Mouse (Mus musculus) embryonic stem cell, embryonic (primary cell): ENCODE results near the gene Aatk.

Experiments used
- CTCF ChIA-PET, 4 experiments: fragments of 300-600 bp in 2 of 4; fragments of 350-600 bp in 2 of 4; sonication (Branson Sonifier 250); formaldehyde crosslinking; loops; one replicate each; lab custom pipeline; 2022; ENCODE audit warnings: inconsistent platforms in 2 of 4; lab: Charles Lee
- POLR2A ChIA-PET, 4 experiments: fragments of 300-600 bp in 2 of 4; fragments of 350-600 bp in 2 of 4; sonication (Branson Sonifier 250); formaldehyde crosslinking; loops; one replicate each; lab custom pipeline; 2022; ENCODE audit warnings: antibody characterized with exemption in 4 of 4, inconsistent platforms in 1 of 4; lab: Charles Lee

Gene Aatk

GRCm38 (mm10) chr11:120046553-120047191 lies at the start of gene Aatk:
Gene Aatk (minus strand): TSS chr11:120047167.
- POLR2A ChIA-PET: interaction anchor here in 3 of 4 experiments (0.7 to 1.5 kb wide), 10 partner anchors 9 to 251 kb away, joined by 3 to 6 read pairs (median 4); partner anchors contain the start of genes Baiap2 (in 2 of the 3) and Cep131 (in 1 of the 3)
- CTCF ChIA-PET: interaction anchor here in 3 of 4 experiments (0.6 to 5.8 kb wide), 6 partner anchors 19 to 259 kb away, joined by 3 to 29 read pairs (median 3); no protein-coding TSS in a partner anchor

- POLR2A ChIA-PET: interaction anchor here in 3 of 4 experiments (0.5 to 1.6 kb wide), 20 partner anchors 10 to 858 kb away, joined by 3 to 8 read pairs (median 3); partner anchors contain the start of gene Baiap2 (in 3 of the 3)
Measured at GRCm38 (mm10) chr11:120092817-120093591, 46.0 kb upstream of the Aatk start.

GRCm38 (mm10) chr11:120090661-120091060 lies 43.7 kb upstream of the Aatk start:
- CTCF ChIA-PET: interaction anchor here in 1 of 4 experiments (1.5 kb wide), 1 partner anchor 25 kb away, joined by 5 read pairs; no protein-coding TSS in a partner anchor
- POLR2A ChIA-PET: no interaction called here

More at GRCm38 (mm10) chr11:120092817-120093591, 46.0 kb upstream of the Aatk start:
- CTCF ChIA-PET: interaction anchor here (0.7 to 3.5 kb wide), 19 partner anchors 10 to 280 kb away, joined by 3 to 20 read pairs (median 3); partner anchors contain the start of gene Chmp6 (in 1 of the 4)

- ChIA-PET CTCF (interaction anchor here (0.6 to 4.8 kb wide), 17 partner anchors 12 to 177 kb away, joined by 3 to 37 read pairs (median 4); partner anchors contain the start of genes Ndufaf8 (in 1 of the 4) and Tepsin (in 1 of the 4)), POLR2A (interaction anchor here in 3 of 4 experiments (0.5 to 4.6 kb wide), 43 partner anchors 8 to 486 kb away, joined by 3 to 33 read pairs (median 4); partner anchors contain the start of genes Ndufaf8 (in 3 of the 3), Tepsin (in 3 of the 3), Baiap2 (in 2 of the 3) and Aatk (in 1 of the 3))
Measured at GRCm38 (mm10) chr11:120086702-120087152, 39.8 kb upstream of the Aatk start, which contains the start of gene Cep131. Gene Cep131 (minus strand): TSS chr11:120086827.

GRCm38 (mm10) chr11:120085891-120086627 lies 39.1 kb upstream of the Aatk start:
- ChIA-PET CTCF (interaction anchor here (0.6 to 4.8 kb wide), 18 partner anchors 8 to 177 kb away, joined by 3 to 37 read pairs (median 4); partner anchors contain the start of genes Ndufaf8 (in 1 of the 4) and Tepsin (in 1 of the 4)), POLR2A (interaction anchor here in 3 of 4 experiments (0.6 to 4.6 kb wide), 37 partner anchors 8 to 486 kb away, joined by 3 to 33 read pairs (median 4); partner anchors contain the start of genes Ndufaf8 (in 3 of the 3), Tepsin (in 3 of the 3), Baiap2 (in 2 of the 3) and Aatk (in 1 of the 3))

- ChIA-PET CTCF (interaction anchor here in 3 of 4 experiments (0.6 to 1.4 kb wide), 3 partner anchors 15 to 150 kb away, joined by 4 to 6 read pairs (median 4); no protein-coding TSS in a partner anchor), POLR2A (no interaction called here)
Measured at GRCm38 (mm10) chr11:120080282-120080681, 33.3 kb upstream of the Aatk start.

GRCm38 (mm10) chr11:120076191-120076590 lies 29.2 kb upstream of the Aatk start:
- ChIA-PET POLR2A (interaction anchor here in 2 of 4 experiments (0.9 to 1.1 kb wide), 2 partner anchors 8 to 10 kb away, joined by 3 to 4 read pairs; partner anchors contain the start of gene Cep131 (in 1 of the 2)), CTCF (interaction anchor here in 3 of 4 experiments (1.2 to 2.0 kb wide), 5 partner anchors 8 to 11 kb away, joined by 4 to 6 read pairs (median 4); no protein-coding TSS in a partner anchor)

- ChIA-PET CTCF (interaction anchor here in 3 of 4 experiments (0.5 to 1.6 kb wide), 5 partner anchors 8 to 365 kb away, joined by 3 to 8 read pairs (median 3); partner anchors contain the start of gene Cep131 (in 1 of the 3)), POLR2A (interaction anchor here in 2 of 4 experiments (0.9 to 2.1 kb wide), 3 partner anchors 10 to 235 kb away, joined by 4 to 7 read pairs (median 4); partner anchors contain the start of gene Cep131 (in 1 of the 2))
Measured at GRCm38 (mm10) chr11:120072986-120073647, 26.1 kb upstream of the Aatk start.

GRCm38 (mm10) chr11:120071731-120072320 lies 24.9 kb upstream of the Aatk start:
- ChIA-PET POLR2A (interaction anchor here in 1 of 4 experiments (0.5 to 2.1 kb wide), 4 partner anchors 15 to 503 kb away, joined by 3 to 7 read pairs (median 4); partner anchors contain the start of genes Cep131, Ndufaf8 and Tepsin), CTCF (interaction anchor here in 1 of 4 experiments (1.0 to 1.3 kb wide), 2 partner anchors 12 to 38 kb away, joined by 3 to 5 read pairs; no protein-coding TSS in a partner anchor)

- CTCF ChIA-PET: interaction anchor here in 1 of 4 experiments (1.0 to 1.3 kb wide), 2 partner anchors 13 to 39 kb away, joined by 3 to 5 read pairs; no protein-coding TSS in a partner anchor
- POLR2A ChIA-PET: interaction anchor here in 1 of 4 experiments (0.7 to 1.6 kb wide), 3 partner anchors 18 to 129 kb away, joined by 3 to 5 read pairs (median 4); partner anchors contain the start of genes Baiap2, Ndufaf8 and Tepsin
Measured at GRCm38 (mm10) chr11:120071065-120071464, 24.1 kb upstream of the Aatk start.

- ChIA-PET CTCF (interaction anchor here in 3 of 4 experiments (0.5 to 1.2 kb wide), 6 partner anchors 40 to 238 kb away, joined by 3 to 5 read pairs (median 3); no protein-coding TSS in a partner anchor), POLR2A (interaction anchor here in 2 of 4 experiments (0.6 to 1.6 kb wide), 8 partner anchors 10 to 146 kb away, joined by 3 to 5 read pairs (median 3); partner anchors contain the start of genes Baiap2 (in 1 of the 2), Ndufaf8 (in 1 of the 2) and Tepsin (in 1 of the 2))
Measured at GRCm38 (mm10) chr11:120070286-120070930, 23.4 kb upstream of the Aatk start.

GRCm38 (mm10) chr11:120069261-120069660 lies 22.3 kb upstream of the Aatk start:
- ChIA-PET POLR2A (interaction anchor here in 2 of 4 experiments (0.7 to 1.6 kb wide), 4 partner anchors 17 to 127 kb away, joined by 3 read pairs; partner anchors contain the start of gene Baiap2 (in 1 of the 2)), CTCF (interaction anchor here in 1 of 4 experiments (1.5 to 2.3 kb wide), 2 partner anchors 57 to 239 kb away, joined by 3 to 13 read pairs; no protein-coding TSS in a partner anchor)

- POLR2A ChIA-PET: interaction anchor here in 3 of 4 experiments (0.6 to 1.8 kb wide), 14 partner anchors 9 to 1061 kb away, joined by 3 to 6 read pairs (median 4); partner anchors contain the start of genes Baiap2 (in 2 of the 3), Cep131 (in 1 of the 3), Ndufaf8 (in 1 of the 3) and Slc38a10 (in 1 of the 3)
- CTCF ChIA-PET: interaction anchor here (0.6 to 2.3 kb wide), 53 partner anchors 8 to 1039 kb away, joined by 3 to 13 read pairs (median 4); partner anchors contain the start of genes Cep131 (in 3 of the 4), Bahcc1 (in 1 of the 4), Ndufaf8 (in 1 of the 4) and Tepsin (in 1 of the 4)
Measured at GRCm38 (mm10) chr11:120067834-120068233, 20.9 kb upstream of the Aatk start.

GRCm38 (mm10) chr11:120065291-120065690 lies 18.3 kb upstream of the Aatk start:
- CTCF ChIA-PET: interaction anchor here (0.5 to 3.0 kb wide), 108 partner anchors 8 to 1439 kb away, joined by 3 to 37 read pairs (median 4); partner anchors contain the start of genes Aatk (in 3 of the 4), Cep131 (in 2 of the 4), Baiap2 (in 1 of the 4) and Endov (in 1 of the 4)

More at GRCm38 (mm10) chr11:120065291-120065690, 18.3 kb upstream of the Aatk start:
- POLR2A ChIA-PET: interaction anchor here in 3 of 4 experiments (0.5 to 2.1 kb wide), 35 partner anchors 9 to 251 kb away, joined by 3 to 11 read pairs (median 4); partner anchors contain the start of genes Baiap2 (in 3 of the 3), Aatk (in 2 of the 3), Cep131 (in 2 of the 3) and Ndufaf8 (in 1 of the 3)
